Mouse (Mus musculus) stomach, postnatal 0 days (tissue): Measurements from ENCODE around the gene Htr1f. TPM values are rescaled to one million over a fixed set of nuclear protein-coding genes. Genes with fewer than 3 reads are reported as not detected.

Source experiments
- ATAC-seq: fragments of 200-750 bp; cut with Nextera tagmentation; 2 replicates; pipeline ENCODE4 v1.8.0; 2017; ENCODE audit not compliant: low FRiP score, low TSS enrichment
- DNase-seq: peaks from one replicate; pipeline ENCODE4 v3.0.0-alpha.2; 2016; ENCODE audit warnings: low spot score
- H3K27ac ChIP-seq: fragments of 300-500 bp; sonication (generic); replicated peaks from 2 replicates; pipeline ENCODE4 v1.5.1; 2014; ENCODE audit warnings: mild to moderate bottlenecking, control low read depth
- H3K27me3 ChIP-seq: fragments of 300-500 bp; sonication (generic); 2 replicates; pipeline ENCODE4 v1.6.1; 2014; ENCODE audit warnings: low read length; ENCODE audit not compliant: control insufficient read depth, insufficient read depth
- H3K36me3 ChIP-seq: fragments of 300-500 bp; sonication (generic); 2 replicates; pipeline ENCODE4 v1.6.1; 2014; ENCODE audit warnings: low read length, mixed read lengths; ENCODE audit not compliant: control insufficient read depth, insufficient read depth
- H3K4me1 ChIP-seq: fragments of 300-500 bp; sonication (generic); replicated peaks from 2 replicates; pipeline ENCODE4 v1.6.1; 2014; ENCODE audit warnings: antibody characterized with exemption; ENCODE audit not compliant: control insufficient read depth, insufficient read depth
- H3K4me2 ChIP-seq: fragments of 300-500 bp; sonication (generic); replicated peaks from 2 replicates; pipeline ENCODE4 v1.6.1; 2014; ENCODE audit warnings: low read depth, mild to moderate bottlenecking, control low read depth, moderate library complexity
- H3K4me3 ChIP-seq: fragments of 300-500 bp; sonication (generic); 2 replicates; pipeline ENCODE4 v1.5.1; 2014; ENCODE audit warnings: low read depth, low read length, control low read depth
- H3K9ac ChIP-seq: fragments of 300-500 bp; sonication (generic); 2 replicates; pipeline ENCODE4 v1.6.1; 2014; ENCODE audit warnings: mild to moderate bottlenecking, low read length, control low read depth, mixed read lengths
- H3K9me3 ChIP-seq: fragments of 300-500 bp; sonication (generic); 2 replicates; pipeline ENCODE4 v1.6.1; 2016; ENCODE audit warnings: low read length; ENCODE audit not compliant: control insufficient read depth
- CTCF ChIP-seq: IDR thresholded peaks from 2 replicates; pipeline ENCODE4 v1.5.1; 2016; ENCODE audit warnings: antibody characterized with exemption, low read depth, mild to moderate bottlenecking, moderate library complexity
- EP300 ChIP-seq: optimal IDR thresholded peaks from 2 replicates; pipeline ENCODE3; 2016; ENCODE audit warnings: antibody characterized with exemption
- WGBS: fragments of 180-500 bp; shearing (Covaris S2); extraction: QIAGEN DNeasy Blood & Tissue Kit; methylation state at CpG from one replicate; pipeline ENCODE4 v1.1.7; 2014; 5-methylcytosine and 5-hydroxymethylcytosine counted together
- polyA plus RNA-seq: library from polyadenylated mRNA; unstranded; fragments of >200 nt; fragmentation: Nextera tagmentation; extraction: Ambion mirVana; gene quantifications from 2 replicates; pipeline ENCODE4 v1.2.1, GENCODE M21; 2015

Htr1f gene
- not detected in 2 replicates for polyA plus RNA-seq

DNA sequence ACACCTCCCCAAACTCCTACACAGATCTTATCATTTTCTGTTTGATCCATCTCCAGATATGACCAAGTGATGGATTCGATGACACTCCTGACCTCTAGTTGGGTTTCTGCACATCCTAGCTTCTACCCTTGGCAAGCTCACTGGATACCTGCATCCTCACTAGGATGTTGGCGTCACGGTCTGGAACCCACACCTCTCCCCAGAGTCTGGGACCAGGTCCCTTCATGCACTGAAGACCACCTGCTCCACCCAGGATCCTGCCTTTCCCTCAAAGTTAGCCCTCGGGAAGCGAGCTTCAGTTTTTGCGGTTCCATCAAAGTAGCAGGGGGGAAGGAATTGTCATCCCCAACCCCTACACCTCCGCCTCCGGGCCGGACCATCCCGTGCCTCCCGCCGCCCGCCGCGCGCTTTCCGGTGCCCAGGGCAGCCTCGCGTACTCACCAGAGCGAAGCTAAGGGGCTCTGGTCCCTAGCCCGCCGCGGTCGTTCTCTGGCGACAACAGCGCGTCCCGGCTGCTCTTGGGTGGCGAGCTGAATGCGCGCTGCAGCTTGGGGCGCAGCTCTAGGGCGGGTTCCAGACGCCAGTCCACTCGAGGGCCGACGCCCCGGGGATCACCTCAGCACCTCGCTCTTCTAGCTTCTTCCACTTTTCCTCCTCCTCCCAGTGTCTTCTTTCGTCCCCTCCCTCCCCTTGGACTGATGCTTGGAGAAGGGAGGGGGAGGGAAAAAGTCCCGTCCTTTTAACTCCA lies at the start of gene Htr1f:
Gene Htr1f, minus strand, starts transcription at position 671 of the 748 bp plus-strand sequence.
- H3K4me3 ChIP-seq: peak within 1 kb of the TSS; percentile 35
- TF ChIP-seq CTCF: no peak
- no peak for TF ChIP-seq EP300
- no peaks in the 10 kb centered on the region for H3K36me3 ChIP-seq
- ATAC-seq: no peak
- H3K9ac ChIP-seq: no peak within 1 kb of the TSS
- no peaks in the 10 kb centered on the region for H3K27me3 ChIP-seq
- 4% methylated on average over 41 of the region's 41 CpGs for WGBS
- no peaks in the 10 kb centered on the region for H3K4me1 ChIP-seq
- H3K9me3 ChIP-seq: no peaks in the 10 kb centered on the region
- DNase-seq: no peak
- H3K4me2 ChIP-seq: peak within 1 kb of the TSS; percentile 55
- H3K27ac ChIP-seq: no peak within 1 kb of the TSS

DNA sequence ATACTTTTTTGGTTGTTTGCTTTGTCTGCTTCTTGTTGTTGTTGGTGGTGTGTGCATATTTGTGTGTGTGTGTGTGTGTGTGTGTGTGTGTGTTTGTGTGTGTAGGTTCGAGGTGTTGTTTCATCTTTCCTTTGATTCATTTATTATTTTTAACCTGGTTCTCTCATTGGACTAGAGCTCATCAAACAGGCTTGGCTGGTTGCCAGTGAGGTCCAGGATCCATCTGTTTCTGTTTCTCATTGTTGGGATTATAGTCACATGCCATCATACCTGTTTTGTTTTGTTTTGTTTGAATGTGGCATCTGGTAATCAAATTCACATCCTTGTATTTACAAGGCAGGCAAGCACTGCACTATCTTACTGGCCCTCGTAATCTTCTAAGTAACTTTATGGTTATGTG lies 34.1 kb upstream of the Htr1f start:
- Histone ChIP-seq H3K4me2 (no peak overlapping the region), H3K9me3 (no peaks in the 10 kb centered on the region), H3K4me3 (no peak overlapping the region), H3K36me3 (no peaks in the 10 kb centered on the region), H3K27me3 (no peaks in the 10 kb centered on the region), H3K27ac (no peak overlapping the region), H3K9ac (no peak overlapping the region), H3K4me1 (no peaks in the 10 kb centered on the region)
- DNase-seq (no peak), ATAC-seq (no peak)
- WGBS: 71% methylated on average over 2 of the region's 2 CpGs
- no peak for TF ChIP-seq CTCF
- TF ChIP-seq EP300: no peak

DNA sequence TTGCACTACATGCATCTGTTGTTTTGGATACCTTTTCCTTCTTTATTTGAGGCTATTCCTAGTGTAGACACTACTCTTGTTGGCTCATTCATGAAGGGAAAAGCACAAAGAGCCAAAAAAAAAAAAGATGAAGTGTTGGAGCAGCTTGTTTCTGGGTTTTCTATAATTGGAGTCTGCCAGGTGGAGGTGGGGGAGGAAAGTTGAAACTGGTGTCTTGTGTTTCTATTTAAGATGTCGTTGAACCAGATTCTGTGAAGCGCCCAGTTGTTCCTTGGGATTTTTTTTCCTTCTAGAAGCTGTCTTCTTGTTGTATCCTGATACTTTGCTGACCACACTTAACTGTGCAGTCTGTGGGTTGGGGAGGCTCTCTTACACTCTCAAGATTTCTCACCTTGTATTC lies 23.7 kb upstream of the Htr1f start:
- DNase-seq: no peak
- no peak overlapping the region for H3K4me3 ChIP-seq
- no peak overlapping the region for H3K27ac ChIP-seq
- H3K9ac ChIP-seq: no peak overlapping the region
- H3K4me2 ChIP-seq: no peak overlapping the region
- no peaks in the 10 kb centered on the region for H3K36me3 ChIP-seq
- 90% methylated on average over 2 of the region's 2 CpGs for WGBS
- no peaks in the 10 kb centered on the region for H3K9me3 ChIP-seq
- no peaks in the 10 kb centered on the region for H3K4me1 ChIP-seq
- H3K27me3 ChIP-seq: no peaks in the 10 kb centered on the region
- TF ChIP-seq CTCF: no peak
- TF ChIP-seq EP300: no peak
- no peak for ATAC-seq

DNA sequence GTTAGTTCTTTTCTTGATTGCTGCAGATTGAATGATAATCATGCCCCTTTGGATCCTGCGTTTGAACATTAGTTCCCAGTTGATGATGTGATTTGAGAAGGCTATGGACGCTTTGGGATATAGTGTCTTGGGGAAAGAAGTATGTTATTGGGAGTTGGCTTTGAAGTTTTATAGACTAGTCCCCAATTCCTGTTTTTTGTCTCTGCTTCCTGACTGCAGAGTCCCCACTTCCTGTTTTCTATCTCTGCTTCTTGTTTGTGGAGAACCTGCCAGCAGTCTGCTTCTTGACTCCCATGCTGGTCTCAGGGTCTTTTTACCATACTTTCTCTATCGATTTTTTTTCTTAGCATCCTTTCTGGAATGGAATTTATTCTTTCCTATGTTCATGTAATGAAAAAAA lies 22.2 kb upstream of the Htr1f start:
- TF ChIP-seq CTCF (no peak), EP300 (no peak)
- Histone ChIP-seq H3K4me1 (no peaks in the 10 kb centered on the region), H3K4me3 (no peak overlapping the region), H3K4me2 (no peak overlapping the region), H3K36me3 (no peaks in the 10 kb centered on the region), H3K9ac (no peak overlapping the region), H3K27ac (no peak overlapping the region), H3K27me3 (no peaks in the 10 kb centered on the region), H3K9me3 (no peaks in the 10 kb centered on the region)
- ATAC-seq (no peak), DNase-seq (no peak)
- 76% methylated on average over 3 of the region's 3 CpGs for WGBS

DNA sequence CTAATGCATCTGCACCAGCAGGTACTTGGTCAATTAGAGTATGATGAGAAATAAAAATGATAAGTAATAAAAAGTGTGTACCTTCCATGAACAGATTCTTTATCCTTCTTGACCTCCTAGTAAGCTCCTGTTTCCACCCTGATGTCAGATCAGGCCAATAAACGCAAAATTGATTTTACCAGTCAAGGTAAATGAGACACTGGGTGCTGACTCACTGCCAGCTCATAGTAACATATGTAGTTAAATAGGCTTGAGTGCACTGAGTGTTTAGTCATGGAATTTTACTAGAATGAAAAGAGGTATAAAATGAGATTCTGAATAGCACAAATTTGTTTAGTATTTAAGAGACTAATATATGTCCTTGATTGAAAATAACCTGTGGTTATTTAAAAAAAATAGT lies 6.6 kb upstream of the Htr1f start:
- no peak overlapping the region for H3K4me3 ChIP-seq
- no peaks in the 10 kb centered on the region for H3K27me3 ChIP-seq
- no peaks in the 10 kb centered on the region for H3K9me3 ChIP-seq
- ATAC-seq: no peak
- TF ChIP-seq CTCF: no peak
- TF ChIP-seq EP300: no peak
- no peaks in the 10 kb centered on the region for H3K4me1 ChIP-seq
- no peak overlapping the region for H3K27ac ChIP-seq
- no peak overlapping the region for H3K4me2 ChIP-seq
- H3K36me3 ChIP-seq: no peaks in the 10 kb centered on the region
- no peak overlapping the region for H3K9ac ChIP-seq
- DNase-seq: no peak
- 87% methylated on average over 1 of the region's 1 CpGs for WGBS

DNA sequence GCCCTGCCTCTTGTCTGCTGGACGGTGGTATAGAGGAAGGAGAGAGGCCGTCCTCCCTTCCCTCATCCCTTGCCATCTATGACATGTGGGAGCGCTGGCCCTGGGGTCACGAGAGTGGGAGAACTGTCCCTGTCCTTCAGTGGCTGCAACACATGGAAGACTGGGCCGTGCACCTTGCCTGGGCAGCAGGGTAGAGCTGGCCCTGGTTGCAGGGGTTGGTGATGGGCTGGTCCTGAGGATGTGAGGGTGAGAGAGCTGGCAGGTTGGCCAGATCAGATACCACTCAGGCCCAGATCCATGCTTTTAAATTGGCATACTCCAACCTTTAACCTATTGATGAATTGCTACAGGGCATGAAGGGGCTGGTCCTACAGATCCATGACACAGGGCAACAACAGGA lies 12.1 kb downstream of the Htr1f start:
- 80% methylated on average over 5 of the region's 5 CpGs for WGBS
- Histone ChIP-seq H3K36me3 (no peaks in the 10 kb centered on the region), H3K4me3 (no peak overlapping the region), H3K27ac (no peak overlapping the region), H3K9ac (no peak overlapping the region), H3K9me3 (no peaks in the 10 kb centered on the region), H3K4me2 (no peak overlapping the region), H3K4me1 (no peaks in the 10 kb centered on the region), H3K27me3 (no peaks in the 10 kb centered on the region)
- DNase-seq: no peak
- no peak for ATAC-seq
- TF ChIP-seq CTCF (no peak), EP300 (no peak)
